Mouse (Mus musculus) C2C12 (cell line): Measurements from ENCODE around the gene Mcub.

Experiments used
- CTCF ChIP-seq: IDR thresholded peaks from one replicate; pipeline ENCODE4 v1.5.1; 2011; ENCODE audit not compliant: control insufficient read depth, insufficient read depth, insufficient read length
- MYOG ChIP-seq: IDR thresholded peaks from one replicate; pipeline ENCODE4 v1.6.1; 2011; ENCODE audit not compliant: control insufficient read depth, insufficient read length; ENCODE audit errors: extremely low read depth
- USF1 ChIP-seq: IDR thresholded peaks from one replicate; pipeline ENCODE4 v1.6.1; 2011; ENCODE audit warnings: low read depth, mild to moderate bottlenecking, control low read depth, moderate library complexity

- TF ChIP-seq CTCF (no peak), MYOG (no peak), USF1 (no peak)
Measured at GRCm38 (mm10) chr3:129896591-129896990, 73.4 kb downstream of the Mcub start.
